Mouse (Mus musculus): ENCODE measurements around the gene Ppdpf.

Gene Ppdpf

DNA sequence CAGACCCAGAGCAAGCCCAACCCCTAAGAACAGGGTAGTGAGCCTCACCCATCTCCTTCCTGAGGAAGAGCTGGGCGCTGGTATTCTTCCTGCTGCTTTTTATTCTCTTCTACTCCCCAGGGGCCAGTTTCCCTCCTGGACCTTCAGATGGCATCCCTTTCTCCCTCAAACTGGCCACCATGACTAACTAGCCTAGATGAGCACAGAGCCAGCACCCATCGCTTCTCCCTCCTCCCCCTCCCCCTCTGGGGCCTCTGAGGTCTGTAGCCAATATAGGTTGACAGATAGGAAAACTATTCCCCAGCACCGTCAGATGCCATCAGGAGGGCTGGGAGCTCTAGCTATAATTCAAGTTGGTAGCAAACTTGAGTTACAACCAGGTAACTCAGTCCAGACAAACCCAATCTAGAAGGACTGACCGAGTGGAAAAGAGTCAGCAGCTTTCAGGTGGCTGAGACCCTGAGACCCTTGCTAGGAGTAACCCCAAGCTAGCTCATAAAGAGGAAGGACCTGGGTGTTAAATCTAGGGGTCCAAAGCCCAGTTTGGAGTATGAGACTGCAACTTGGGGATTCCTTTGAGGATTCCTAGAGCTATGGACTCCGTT is 31.9 kb downstream of the Ppdpf start:
- in situ Hi-C loops (cut with MboI, MseI): loop anchor here (5.0 kb wide), 1 partner anchor 257 kb away; no protein-coding TSS in a partner anchor

DNA sequence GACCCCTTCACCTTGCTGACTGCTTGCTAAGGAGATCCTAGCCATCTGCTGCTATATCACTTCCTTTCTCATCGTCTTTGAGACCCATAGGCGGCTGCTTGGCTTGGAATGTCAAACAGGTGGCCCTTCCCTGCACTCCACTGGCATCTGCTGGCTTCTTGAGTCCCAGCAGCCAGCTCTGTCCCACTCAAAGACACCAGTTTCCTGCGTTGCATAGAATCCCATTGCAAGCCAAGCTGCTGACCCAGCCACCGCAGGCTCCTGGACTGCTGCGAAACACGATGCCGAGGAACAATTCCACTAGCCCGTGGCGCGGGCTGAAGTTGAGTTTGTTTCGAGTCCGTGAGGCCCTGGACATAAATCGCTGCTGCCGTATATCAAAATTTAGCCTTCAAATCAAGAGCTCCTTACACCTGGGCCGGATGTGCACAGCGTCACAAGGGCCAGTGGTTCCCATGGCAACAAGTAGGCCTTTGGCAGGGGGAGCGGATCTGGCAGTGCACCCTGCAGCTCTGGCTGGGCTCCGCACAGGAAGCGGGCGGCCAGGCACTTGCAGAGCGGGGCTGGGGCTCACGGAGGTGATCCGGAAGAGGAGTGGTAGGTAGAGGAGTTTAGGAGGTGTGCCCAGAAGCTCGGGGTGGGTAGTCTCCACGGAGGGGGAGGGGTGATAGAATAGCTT is 32.6 kb downstream of the Ppdpf start, which contains the start of gene Fndc11:
Fndc11 (plus strand) TSS at position 476 of the 679 bp plus-strand sequence.
- in situ Hi-C loops (cut with MboI, MseI): loop anchor here (5.0 kb wide), 1 partner anchor 257 kb away; no protein-coding TSS in a partner anchor

DNA sequence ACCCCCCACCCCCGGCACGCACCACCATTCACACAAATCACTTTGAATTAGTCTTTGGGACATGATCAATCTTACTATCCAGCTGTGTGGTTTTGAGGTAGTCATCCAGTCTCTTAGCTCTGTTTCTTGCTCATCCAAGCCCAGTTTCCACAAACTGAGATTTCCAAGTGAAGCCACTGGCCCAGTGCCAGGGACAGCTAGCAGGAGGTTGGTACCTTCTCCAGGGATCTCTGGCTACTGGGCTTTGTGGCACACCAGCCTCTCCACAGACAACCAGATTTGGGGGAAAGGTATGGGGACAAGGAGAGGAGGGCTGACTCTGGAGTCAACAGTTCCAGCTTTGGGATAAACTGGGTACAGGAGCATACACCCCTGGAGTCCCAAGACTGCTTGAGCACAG is 33.3 kb downstream of the Ppdpf start:
- in situ Hi-C loops (cut with MboI, MseI): no loop called here

DNA sequence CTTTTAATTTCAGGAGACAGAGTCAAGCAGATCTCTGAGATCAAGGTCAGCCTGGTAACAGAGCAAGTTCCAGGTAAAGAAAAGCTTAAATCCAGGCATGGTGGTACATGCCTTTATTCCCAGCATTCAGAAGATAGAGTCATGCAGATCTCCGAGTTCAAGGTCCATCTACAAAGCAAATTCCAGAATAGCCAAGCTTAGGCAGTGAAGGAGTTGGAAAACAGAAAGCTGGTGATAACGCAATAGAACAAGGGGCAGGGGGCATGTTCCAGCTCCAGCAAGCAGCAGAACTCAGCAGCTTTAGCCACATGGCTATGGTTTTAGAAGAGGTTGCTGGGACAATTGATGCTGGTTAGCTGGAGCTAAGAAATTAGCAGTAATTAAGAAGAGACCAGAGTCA is 37.9 kb downstream of the Ppdpf start:
- in situ Hi-C loops (cut with MboI, MseI): no loop called here

DNA sequence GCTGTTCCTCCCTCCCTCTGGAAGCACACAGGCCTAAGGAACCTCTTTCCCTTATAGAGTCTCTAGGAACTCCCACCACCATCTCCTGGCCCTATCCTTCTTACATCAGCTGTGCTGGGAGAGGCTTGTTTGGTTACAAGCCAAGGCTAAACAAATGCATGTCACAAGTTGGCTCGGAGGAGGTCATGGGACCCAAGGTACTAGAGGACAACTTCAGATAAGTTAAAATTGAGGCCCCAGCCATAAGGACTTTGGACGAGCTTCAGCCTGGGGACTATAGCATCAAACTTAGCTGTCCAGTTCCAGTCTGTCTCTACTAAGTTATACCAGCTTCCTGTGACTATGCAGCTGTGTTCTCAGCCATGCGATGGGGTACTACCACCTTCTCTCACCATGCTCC is 40.1 kb downstream of the Ppdpf start:
- in situ Hi-C loops (cut with MboI, MseI): no loop called here

DNA sequence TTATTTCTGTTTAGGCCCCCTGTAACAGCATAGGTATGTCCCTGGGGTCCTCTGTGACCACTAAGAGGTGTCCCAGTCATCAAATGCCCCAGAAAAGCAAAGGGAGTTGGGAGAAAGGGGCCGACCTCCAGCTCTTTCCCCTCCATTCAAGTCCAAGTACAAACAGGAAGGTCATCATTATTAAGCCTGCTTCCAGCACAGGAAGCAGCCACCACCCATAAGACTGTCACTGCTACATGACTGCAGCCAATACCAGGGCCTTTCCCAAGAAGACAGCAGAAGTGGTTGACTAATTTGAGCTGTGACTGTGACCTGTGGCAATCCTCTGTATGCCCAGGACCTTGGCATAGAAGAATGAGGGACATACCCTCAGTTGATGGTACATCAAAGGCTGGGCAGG is 41.3 kb downstream of the Ppdpf start:
- in situ Hi-C loops (cut with MboI, MseI): no loop called here

DNA sequence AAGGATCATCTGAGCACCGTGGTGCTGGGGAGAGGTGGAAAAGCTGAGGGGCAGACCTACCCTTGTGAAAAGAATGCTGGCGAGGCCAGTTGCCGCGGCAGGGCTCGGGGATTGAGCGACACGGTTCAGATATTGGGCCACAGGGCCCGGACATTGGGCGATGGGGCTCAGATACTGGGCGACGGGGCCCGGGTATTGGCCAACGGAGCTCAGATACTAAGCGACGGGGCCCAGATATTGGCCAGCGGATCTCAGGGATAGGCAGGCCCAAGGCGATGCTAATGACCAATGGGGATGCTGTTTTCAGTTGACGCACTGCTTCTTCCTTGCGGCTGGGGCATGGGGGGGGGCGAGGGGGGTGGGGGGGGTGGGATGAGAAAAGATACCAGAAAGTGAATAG is 44.1 kb downstream of the Ppdpf start:
- in situ Hi-C loops (cut with MboI, MseI): no loop called here

DNA sequence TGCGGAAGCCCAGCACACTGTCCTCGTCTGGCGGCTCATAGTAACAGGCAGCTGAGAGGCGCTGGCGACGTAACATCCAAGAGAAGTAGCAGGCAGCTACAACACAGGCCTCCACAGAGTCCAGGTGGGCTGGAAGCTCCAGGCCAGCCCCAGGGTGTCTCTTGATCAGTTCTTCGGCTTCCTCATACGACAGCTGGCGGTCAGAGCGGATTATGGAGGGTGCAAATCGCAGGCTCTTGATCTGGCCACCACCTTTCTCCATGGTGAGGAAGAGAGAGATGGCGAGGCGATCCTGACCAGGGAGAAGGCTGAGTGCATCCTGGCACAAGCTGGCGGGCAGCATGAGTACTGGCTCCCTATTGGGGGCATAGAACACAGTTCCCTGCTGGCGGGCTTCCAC is 46.4 kb downstream of the Ppdpf start:
- in situ Hi-C loops (cut with MboI, MseI): no loop called here

DNA sequence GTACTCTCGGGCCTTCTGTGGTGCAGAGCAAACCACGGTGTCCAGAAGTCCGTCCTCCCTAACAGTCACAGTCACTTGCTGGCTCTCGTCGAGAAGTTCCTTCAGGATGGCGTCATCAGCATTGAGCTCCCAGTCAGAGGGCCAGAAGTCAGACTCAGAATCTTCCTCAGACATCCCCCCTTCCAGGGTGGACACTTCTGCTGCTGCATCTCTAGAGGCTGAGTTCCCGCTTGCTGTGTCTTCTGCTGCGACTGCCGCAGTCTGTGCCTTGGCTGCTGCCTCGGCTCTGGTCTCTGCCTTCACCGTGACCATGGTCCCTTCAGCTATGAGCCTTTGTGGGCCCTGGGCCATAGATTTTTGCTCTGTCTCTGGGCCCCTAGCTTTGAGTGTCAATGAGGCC is 47.6 kb downstream of the Ppdpf start:
- in situ Hi-C loops (cut with MboI, MseI): no loop called here

DNA sequence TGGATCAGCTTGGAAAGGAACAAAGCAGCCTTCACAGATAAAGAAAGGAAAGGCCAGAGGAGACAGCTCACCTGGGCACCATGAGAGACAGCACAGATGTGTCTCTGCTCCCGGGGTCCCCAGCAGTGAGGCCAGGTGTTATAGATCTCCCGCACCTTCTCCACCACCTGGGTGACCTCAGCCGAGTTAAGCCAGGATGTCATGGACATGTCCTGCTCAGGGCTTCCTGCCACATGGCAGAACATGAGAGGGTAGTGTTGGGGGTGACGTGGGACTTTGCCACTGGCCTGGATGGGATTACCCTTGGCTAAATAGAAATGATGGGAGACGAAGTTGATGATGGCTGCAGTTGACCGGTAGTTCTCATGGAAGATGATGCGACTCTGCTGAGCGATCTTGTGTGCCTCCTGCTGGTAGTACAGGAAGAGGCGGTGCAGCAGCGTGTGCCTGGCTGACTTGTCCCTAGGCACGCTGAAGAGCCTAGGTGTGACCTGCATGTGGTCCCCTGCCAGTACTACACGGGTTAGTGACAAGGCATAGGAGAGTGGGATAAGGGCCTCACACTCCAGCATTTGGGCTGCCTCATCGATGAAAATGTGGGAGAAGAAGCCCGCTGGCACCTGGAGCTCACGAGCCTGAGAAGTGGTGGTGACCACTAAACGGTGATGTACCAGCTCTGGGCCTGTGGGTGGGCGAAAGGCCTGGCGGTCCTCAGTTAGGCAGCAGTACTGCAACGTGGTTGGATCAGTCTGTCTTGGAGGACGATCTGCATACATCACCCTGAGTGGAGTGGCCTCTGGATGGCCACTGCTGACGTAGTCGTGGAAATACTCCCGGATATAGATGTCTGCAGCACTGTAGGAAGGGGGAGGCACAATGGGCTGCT is 48.9 kb downstream of the Ppdpf start:
- in situ Hi-C loops (cut with MboI, MseI): no loop called here

DNA sequence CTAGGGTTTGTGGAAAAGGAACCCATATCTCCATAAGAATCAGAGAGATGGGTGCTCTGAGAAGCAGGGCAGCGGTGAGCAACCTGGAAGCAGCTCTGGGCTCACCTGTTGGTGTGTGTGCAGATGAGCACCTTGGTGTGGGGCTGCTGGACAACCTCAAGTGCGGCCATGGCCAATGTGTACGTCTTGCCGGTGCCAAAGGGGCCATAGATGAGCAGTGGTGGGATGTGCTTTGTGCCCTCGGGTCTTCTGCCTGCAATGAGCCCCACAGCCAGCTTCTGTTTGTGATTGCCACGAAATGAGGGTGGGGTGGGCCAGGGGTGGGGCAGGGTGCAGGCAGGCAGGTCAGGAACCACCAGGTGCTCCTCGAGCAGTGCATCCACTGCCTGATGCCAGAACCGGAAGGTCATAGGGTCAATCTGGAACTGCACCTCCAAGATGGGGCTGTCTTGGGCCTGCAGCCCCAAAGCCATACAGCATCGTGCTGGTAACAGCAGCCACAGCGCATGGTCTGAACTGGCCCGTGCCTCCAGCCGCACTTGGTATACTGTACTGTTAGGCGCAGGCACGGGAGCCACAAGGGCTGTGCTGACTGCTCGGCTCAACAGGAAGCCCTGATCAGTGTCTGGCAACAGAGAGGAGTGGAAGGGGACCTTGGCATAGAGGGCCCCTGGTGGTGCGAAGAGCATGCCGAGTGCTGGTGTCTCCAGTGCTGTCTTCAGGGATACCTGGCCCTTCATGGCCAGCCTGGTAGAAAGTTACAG is 50.4 kb downstream of the Ppdpf start:
- in situ Hi-C loops (cut with MboI, MseI): no loop called here

DNA sequence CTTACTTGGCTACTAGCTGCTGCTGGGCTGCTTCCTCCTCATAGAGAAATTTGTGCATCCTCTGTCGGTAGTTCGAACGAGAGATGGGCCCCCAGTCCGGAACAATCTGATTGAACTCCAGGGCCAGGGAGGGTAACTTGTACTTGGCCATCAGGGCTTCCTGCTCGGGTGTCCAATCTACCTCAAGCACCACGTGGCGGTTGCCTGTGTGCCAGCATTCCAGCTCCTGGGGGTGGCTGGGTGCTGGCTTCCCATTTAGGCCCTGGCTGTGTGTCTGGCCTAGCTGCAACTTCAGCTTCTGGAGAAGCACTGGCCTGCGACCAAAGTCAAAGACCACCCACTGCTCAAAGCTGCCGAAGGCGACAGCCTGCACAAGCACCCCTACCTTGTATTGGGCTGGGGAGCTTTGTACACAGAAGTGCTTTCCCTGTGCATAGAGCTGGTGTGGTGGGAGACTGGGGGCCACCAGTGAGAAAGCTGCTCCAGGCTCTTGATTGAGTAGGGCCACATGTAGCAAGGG is 51.1 kb downstream of the Ppdpf start:
- in situ Hi-C loops (cut with MboI, MseI): no loop called here

All from regulatory T cell (primary cell).